Mouse (Mus musculus) left cerebral cortex, postnatal 25 days (tissue): ENCODE measurements around the gene Matn3. TPM values are rescaled to one million over a fixed set of nuclear protein-coding genes. Genes with fewer than 3 reads are reported as not detected.

Source experiments
- DNase-seq, 2 experiments: peaks; one replicate each; pipeline ENCODE4 v3.0.0; 2022; ENCODE audit warnings: low spot score in 2 of 2, mixed read lengths in 1 of 2
- intact Hi-C: fragments of 180-260 bp; cut with DNase I; formaldehyde crosslinking; loops from one replicate; pipeline ENCODE4 v1.15.1; 2025
- total RNA-seq, 2 experiments: library from RNA; stranded (reverse); gene quantifications; 2 replicates each; pipeline ENCODE4 v1.2.3; 2021

Gene Matn3
- total RNA-seq, 2 experiments from 2014 or later: 0.11 to 0.18 TPM

DNA sequence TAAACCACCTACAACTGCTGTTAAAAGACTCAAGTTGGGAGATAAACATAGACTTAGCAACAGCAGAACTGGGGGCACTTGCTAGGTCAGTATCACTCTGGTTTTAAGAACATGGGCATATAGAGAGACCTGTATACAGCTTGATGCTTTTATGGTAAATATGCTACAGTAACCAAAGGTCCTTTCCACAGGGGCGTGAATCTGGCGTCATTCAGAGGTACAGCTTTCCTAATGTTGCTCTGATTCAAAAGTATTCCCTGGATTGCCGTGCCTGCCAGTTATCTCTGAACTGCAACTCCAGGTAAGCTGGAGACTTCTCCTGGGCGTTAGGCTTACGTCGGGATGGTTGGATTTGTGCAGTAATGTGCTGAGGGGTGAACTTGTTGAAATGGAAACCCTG is 60.1 kb downstream of the Matn3 start:
- intact Hi-C loops: no loop called here
- no peak for DNase-seq

DNA sequence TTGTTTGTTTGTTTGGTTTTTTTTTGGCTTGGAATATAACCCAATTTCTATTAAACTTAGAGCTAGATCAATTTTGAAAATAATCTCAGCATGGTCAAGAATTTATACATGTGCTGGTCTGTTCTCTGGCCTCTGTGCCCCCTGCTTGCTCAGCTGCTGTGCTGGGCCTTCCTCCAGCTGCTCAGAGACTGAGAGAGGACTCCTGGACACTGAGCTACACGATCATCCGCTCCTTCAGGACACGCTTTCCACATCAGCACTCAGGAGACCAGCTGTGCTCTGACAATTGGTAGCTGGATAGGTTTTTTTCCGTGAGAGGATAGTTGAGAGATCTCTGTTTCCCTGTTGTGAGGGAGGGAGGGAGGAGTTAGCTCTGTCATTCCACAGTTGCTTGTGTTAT is 62.6 kb downstream of the Matn3 start:
- DNase-seq: no peak
- intact Hi-C loops: no loop called here

DNA sequence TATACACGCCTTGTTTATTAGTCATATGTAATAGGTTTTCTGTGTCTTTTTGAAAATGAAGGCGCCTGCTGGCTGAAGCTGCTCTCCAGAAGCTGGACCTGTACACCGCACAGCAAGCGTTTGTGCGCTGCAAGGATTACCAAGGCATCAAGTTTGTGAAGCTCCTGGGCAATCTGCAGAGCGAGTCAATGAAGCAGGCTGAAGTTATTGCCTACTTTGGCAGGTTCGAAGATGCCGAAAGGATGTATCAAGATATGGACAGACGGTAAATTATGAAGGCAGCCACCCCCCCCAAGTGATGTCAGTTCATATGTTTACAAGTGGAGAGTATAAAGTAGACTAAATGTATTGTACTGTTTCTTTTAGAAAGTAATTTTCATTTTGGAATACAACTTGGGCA is 68.6 kb downstream of the Matn3 start:
- intact Hi-C loops: no loop called here
- DNase-seq: no peak

DNA sequence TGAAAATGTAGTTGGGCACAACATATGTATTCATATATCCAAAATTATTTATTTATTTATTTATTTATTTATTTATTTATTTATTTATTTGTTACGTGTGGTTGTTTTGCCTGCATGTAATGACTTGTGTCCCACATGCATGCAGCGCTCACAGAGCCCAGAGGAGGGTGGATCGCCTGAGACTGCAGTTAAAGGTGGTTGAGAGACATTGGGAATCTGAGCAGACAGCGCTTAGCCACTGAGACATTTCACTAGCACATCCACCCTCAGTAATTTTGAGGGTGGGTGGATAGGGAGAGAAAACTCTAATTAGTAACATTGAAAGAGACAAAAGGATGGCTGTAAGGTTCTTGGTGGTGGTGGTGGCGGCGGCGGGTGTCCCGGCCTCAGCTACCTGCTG is 72.7 kb downstream of the Matn3 start:
- intact Hi-C loops: no loop called here
- no peak for DNase-seq

DNA sequence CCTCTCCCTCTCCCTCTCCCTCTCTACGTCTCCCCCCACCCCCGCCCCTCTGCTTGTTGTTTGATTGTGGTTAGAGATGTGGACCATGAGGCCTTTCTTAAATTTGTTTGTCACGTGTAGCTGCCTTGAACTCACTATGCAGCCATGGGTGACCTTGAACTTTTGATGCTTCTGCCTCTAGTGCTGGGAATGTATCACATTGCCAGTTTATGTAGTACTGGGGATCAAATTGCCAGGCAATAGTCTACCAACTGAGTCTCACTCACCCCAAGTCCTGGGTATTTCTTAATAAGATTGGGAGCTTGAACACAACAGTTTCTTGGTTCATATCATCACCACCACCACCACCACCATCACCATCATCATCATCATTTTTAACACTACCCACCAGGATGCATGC is 73.3 kb downstream of the Matn3 start:
- DNase-seq: no peak
- intact Hi-C loops: no loop called here

Other genes with a start within 250 kb of the Matn3 start
- gene Sdc1, start 176.6 kb upstream of the Matn3 start, total RNA-seq: 1 to 10 TPM; 1.3 to 1.6 TPM
- 100 to 1,000 TPM; 173 to 188 TPM for gene Laptm4a, start 26.3 kb upstream of the Matn3 start, total RNA-seq
- 10 to 100 TPM; 44.9 to 46.1 TPM for gene Wdr35, start 26.0 kb downstream of the Matn3 start, total RNA-seq
- 1 to 10 TPM; 3.2 to 5.2 TPM for gene Ttc32, start 82.1 kb downstream of the Matn3 start, total RNA-seq